Mouse (Mus musculus): ENCODE results near the gene Sypl2. TPM values are rescaled to one million over a fixed set of nuclear protein-coding genes. Genes with fewer than 3 reads are reported as not detected.
"Not testable (repeated sequence)": the region's sequence is repeated elsewhere in the genome, so short reads cannot be mapped to it uniquely, and the experiment has no call there.

Sypl2 gene
- total and polyA plus RNA-seq, 3 experiments: not detected

GRCm38 (mm10) chr3:108237474-108238102 is 11.1 kb upstream of the Sypl2 start:
- not testable (repeated sequence) for H3K4me1 ChIP-seq (ENCODE audit: control insufficient read depth in 1 of 2, insufficient read depth in 2 of 2, low read length in 2 of 2); H3K36me3 ChIP-seq (ENCODE audit: control insufficient read depth in 1 of 2, insufficient read depth in 2 of 2, low read length in 2 of 2); H3K4me3 ChIP-seq (ENCODE audit: control insufficient read depth in 1 of 2, insufficient read depth in 1 of 2, low read depth in 2 of 2, low read length in 2 of 2); H3K79me2 ChIP-seq (ENCODE audit: control insufficient read depth, insufficient read depth, low read length, poor library complexity); H3K27ac ChIP-seq (ENCODE audit: control insufficient read depth, low read depth, low read length); H3K27me3 ChIP-seq (ENCODE audit: control insufficient read depth in 1 of 2, insufficient read depth in 2 of 2, low read length in 2 of 2); H3K9me3 ChIP-seq (replicated peaks; ENCODE audit: insufficient read depth, low read length); H3K9ac ChIP-seq (ENCODE audit: control insufficient read depth, low read depth, low read length, poor library complexity, severe bottlenecking)
- TF ChIP-seq CTCF (IDR thresholded peaks at IDR 0.05 in 2 of 3, conservative IDR thresholded peaks at IDR 0.05 in 1 of 3; ENCODE audit: control insufficient read depth in 1 of 3, insufficient read depth in 1 of 3, low read depth in 2 of 3, low read length in 3 of 3, poor library complexity in 1 of 3, severe bottlenecking in 1 of 3) (peak in 2 of 3 experiments; percentile 16 to 36; a peak in 4 of 6 replicates), MYC (IDR thresholded peaks at IDR 0.05; ENCODE audit: low read depth, low read length) (0 out of 2 replicates have a peak, but pooled peaks have one; percentile 21)
- peak; percentile 34 for DNase-seq (ENCODE audit: low read depth, low spot score)

GRCm38 (mm10) chr3:108231646-108232045 is 5.2 kb upstream of the Sypl2 start:
- no peak for DNase-seq (ENCODE audit: low read depth, low spot score)
- no peak overlapping the region for H3K27ac ChIP-seq (ENCODE audit: control insufficient read depth, low read depth, low read length)
- no peaks in the 10 kb centered on the region for H3K4me1 ChIP-seq (ENCODE audit: control insufficient read depth in 1 of 2, insufficient read depth in 2 of 2, low read length in 2 of 2)
- no peak overlapping the region for H3K4me3 ChIP-seq (ENCODE audit: control insufficient read depth in 1 of 2, insufficient read depth in 1 of 2, low read depth in 2 of 2, low read length in 2 of 2)
- H3K9me3 ChIP-seq (replicated peaks; ENCODE audit: insufficient read depth, low read length): no peaks in the 10 kb centered on the region
- H3K79me2 ChIP-seq (ENCODE audit: control insufficient read depth, insufficient read depth, low read length, poor library complexity): no peaks in the 10 kb centered on the region
- H3K36me3 ChIP-seq (ENCODE audit: control insufficient read depth in 1 of 2, insufficient read depth in 2 of 2, low read length in 2 of 2): no peaks in the 10 kb centered on the region
- TF ChIP-seq ZMIZ1 (IDR thresholded peaks at IDR 0.05; ENCODE audit: low read depth, low read length) (no peak), HCFC1 (IDR thresholded peaks at IDR 0.05; ENCODE audit: low read depth, low read length) (no peak), JUND (IDR thresholded peaks at IDR 0.05; ENCODE audit: low read depth, low read length) (no peak), E2F4 (IDR thresholded peaks at IDR 0.05; ENCODE audit: borderline replicate concordance, low read depth, low read length) (no peak), ETS1 (IDR thresholded peaks at IDR 0.05; ENCODE audit: low read depth, low read length) (no peak), TAL1 (IDR thresholded peaks at IDR 0.05; ENCODE audit: low read length) (no peak), SIN3A (IDR thresholded peaks at IDR 0.05; ENCODE audit: low read length) (no peak), BHLHE40 (IDR thresholded peaks at IDR 0.05; ENCODE audit: borderline replicate concordance, low read depth, low read length) (no peak), RAD21 (IDR thresholded peaks at IDR 0.05; ENCODE audit: low read depth, low read length) (no peak), EP300 (IDR thresholded peaks at IDR 0.05; ENCODE audit: low read depth in 1 of 2, low read length in 2 of 2) (no peak), TBP (IDR thresholded peaks at IDR 0.05; ENCODE audit: low read depth, low read length) (no peak), POLR2AphosphoS5 (IDR thresholded peaks at IDR 0.05; ENCODE audit: borderline replicate concordance, low read depth, low read length) (no peak), GABPA (IDR thresholded peaks at IDR 0.05; ENCODE audit: low read depth, low read length) (no peak), TCF12 (IDR thresholded peaks at IDR 0.05; ENCODE audit: low read depth, low read length) (no peak), ZC3H11A (IDR thresholded peaks at IDR 0.05; ENCODE audit: low read depth, low read length) (no peak)
- H3K27me3 ChIP-seq (ENCODE audit: control insufficient read depth in 1 of 2, insufficient read depth in 2 of 2, low read length in 2 of 2): peaks cover 11 to 19% of the 10 kb centered on the region in 2 experiments
- H3K9ac ChIP-seq (ENCODE audit: control insufficient read depth, low read depth, low read length, poor library complexity, severe bottlenecking): no peak overlapping the region
